Mouse (Mus musculus) natural killer cell, adult 2 months (primary cell): ENCODE results near the gene Gimap3.

Experiments
- DNase-seq, 2 experiments: peaks; one replicate each; pipeline ENCODE4 v3.0.0; 2022; ENCODE audit warnings: low spot score in 2 of 2

The Gimap3 gene

DNA sequence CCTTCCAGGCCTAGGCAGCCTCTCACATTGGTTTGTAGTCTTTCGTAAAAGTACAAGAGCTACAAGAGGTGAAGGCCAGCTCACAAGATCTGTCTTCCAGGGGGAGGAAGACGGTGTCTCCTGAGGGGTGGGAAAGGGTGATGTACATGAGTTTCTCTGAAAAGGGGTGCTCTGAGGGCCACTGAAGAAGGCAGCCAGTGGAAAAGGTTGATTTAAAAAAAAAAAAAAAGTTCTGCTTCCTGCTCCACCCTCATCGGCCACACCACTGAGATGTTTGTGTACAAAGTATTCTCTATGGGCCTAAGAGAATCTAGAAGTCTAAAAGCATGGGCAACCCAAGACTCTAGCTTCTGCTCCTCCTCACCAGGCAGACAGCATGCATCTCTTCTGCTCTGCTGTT lies at the start of gene Gimap3:
Gene Gimap3 (minus strand): TSS at position 156 of the 400 bp plus-strand sequence.
- DNase-seq: peak; percentile 45 to 51

DNA sequence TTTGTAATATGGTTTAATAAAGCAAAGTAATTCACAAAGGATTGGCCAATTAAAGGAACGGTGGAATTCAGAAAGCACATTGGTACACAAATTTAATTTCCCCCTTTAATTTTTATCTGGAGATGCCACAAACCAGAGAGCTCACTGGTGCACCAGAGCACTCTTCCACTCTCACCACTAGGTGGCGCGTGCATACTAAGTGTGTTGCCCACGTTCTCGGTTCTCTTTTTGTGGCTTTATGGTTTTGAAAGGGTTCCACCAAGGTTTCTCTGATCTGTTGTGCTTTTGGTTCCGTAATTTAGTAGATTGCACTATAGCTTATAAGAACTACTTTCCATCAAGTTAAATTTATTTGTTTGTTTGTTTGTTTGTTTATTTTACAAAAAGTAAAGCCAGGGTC lies 47.2 kb upstream of the Gimap3 start:
- peak; percentile 62 to 76 for DNase-seq

DNA sequence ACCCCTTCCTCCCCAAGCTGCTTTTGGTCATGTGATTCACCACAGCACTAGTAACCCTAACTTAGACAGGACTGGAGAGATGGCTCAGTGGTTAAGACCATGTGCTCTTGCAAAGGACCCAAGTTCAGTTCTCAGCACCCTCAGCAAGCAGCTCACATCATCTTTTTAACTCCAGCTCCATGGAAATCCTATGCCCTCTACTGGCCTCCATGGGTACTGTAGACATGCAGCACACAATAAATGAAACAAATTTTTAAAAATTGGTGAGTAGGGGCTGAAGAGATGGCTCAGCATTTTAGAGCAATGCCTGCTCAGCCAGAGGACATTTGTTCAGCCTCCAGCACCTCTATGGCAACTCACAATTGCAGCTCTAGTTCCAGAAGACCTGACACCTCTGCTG lies 44.4 kb upstream of the Gimap3 start:
- DNase-seq: no peak

DNA sequence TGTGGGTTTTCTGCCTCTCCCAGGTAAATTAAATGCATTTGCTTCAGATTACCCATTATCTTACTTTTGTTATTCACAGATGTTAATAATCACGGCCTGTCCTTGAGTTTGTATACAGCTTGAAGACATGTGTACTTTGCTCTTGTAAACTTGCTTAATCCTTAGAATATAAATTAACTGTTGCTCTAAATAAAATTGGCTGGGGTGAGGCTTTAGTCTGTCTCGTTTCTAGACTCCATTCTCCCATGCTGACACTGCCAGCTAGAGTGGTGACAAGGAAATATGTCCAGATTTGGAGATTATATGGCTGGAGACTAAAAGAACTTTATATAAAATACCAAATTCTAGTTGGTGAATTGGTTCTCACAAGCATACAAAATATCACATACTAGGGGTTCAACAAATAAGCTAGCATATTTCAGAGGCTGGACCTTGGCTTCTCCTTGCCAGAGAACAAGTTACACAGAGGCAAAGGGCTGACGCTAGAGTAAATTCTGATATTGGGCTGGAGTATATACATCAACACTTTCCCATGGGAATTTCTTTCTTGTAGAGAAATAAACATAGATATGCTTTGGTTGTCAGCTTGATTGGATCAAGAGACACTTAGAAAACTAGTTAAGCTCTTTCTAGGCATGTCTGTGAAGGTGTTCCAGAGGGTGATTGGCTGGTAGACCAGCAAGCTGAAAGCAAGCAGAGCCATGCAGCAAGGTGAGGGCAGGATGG lies 39.0 kb upstream of the Gimap3 start:
- DNase-seq: no peak

DNA sequence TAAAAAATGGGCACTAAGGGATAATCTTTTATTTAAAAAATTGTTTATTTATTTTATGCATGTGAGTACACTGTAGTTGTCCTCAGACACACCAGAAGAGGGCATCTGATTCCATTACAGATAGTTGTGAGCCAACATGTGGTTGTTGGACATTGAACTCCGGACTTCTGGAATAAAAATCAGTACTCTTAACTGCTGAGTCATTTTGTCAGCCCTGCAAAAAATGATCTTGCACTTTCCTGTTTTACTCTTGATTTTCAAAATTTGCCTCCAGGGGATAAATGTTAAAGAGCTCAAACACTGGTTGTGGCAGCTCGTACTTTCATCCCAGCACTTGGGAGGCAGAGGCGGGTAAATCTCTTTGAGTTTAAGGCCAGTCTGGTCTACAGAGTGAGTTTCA lies 36.1 kb upstream of the Gimap3 start:
- DNase-seq: no peak

DNA sequence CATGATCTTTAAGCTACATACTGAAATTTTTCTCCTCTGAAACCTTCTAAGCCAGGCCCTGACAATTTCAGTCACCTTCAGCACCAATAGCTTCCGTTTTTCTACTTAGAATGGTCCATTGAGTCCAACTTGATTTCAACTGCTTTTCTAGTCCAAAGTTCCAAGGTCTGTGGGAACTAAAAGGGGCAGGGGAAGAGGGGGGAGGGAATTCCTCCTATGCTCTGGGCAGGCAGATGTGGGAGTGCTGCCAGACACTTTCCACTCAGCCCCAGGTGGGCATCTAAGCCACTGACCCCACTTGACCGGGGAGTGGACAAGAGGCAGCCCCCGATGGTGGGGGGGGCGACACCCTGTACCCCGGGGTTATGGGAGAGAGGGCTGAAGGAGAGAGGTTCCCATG lies 33.7 kb upstream of the Gimap3 start:
- DNase-seq: no peak

DNA sequence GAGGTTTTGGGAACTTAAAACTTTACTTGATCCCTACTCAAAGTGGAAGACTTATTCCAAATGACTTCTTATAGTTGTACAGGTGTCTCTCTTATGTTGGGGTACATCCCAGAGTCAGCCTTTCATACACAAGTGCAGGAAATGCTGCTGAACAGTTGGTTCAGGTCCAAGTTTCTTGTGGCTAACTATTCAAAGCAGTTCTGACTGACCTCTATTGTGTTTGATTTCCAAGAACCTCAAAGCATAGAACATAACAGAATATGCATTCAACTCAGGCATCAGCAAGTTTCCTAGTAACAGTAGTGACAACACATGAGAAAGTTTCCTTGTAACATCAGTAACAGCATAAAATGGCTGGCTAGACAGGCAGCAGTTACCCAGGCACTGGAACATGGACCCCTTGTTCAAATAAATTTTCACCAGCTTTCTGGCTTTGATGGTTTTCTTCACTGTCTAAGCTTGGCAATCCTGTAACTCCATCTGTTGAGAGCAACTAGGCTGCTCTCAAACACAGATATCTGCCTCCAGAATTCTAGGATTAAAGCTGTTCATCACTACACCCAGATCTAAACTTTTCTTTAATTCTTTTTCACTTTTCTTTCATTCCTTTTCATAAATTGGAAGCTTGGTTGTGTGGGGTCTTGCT lies 32.9 kb upstream of the Gimap3 start:
- DNase-seq: peak in 1 of 2 experiments; percentile 27

DNA sequence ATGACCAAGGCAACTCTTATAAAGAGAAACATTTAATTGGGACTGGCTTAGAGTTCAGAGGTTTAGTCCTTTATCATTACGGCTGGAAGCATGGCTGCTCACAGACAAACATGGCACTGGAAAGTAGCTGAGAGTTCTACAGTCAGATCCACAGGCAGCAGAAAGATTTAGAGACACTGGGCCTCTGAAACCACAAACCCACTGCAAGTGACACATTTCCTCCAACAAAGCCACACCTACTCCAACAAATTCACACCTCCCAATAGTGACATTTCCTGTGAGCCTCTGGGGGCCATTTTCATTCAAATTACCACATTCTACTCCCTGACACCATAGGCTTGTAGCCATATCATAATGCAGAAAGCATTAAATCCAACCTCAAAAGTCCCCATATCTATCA lies 31.2 kb upstream of the Gimap3 start:
- DNase-seq: peak; percentile 70 to 87

DNA sequence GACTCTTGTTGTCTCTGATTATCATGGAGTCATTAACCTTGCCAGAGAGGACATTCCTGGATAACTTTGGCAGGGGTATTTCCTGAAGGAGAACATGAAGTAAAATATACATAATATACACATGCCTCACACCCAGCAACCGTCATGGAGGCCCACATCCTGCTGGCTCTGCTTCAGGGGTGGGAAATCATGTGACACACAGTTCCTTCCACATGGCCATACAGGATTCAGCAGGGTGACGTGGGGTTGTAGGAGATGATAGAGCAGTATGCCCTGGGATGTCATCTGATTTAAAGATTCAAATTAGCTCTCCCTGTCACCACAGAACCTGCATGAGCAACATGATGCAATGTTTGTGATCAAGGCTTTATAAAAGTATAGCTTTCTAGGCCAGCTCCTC lies 17.2 kb upstream of the Gimap3 start:
- DNase-seq: no peak

DNA sequence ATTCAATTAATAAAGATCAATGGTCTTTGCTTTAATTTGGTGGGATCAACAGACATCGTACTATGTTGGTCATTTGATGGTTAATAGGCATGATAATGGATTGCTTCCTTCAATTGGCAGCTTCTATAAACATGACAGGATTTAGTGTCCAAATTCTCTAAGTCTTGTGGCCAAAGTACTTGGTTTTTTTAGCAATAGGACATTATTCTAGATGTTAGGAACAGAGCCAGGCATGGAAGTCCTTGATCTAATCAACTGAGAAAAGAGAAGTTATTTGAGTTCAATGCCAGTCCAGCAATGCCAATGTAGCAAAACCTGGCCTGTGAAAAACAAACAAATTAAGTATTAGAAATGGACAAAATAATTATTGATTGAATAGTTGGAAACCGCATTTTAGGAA lies 14.9 kb upstream of the Gimap3 start:
- no peak for DNase-seq

DNA sequence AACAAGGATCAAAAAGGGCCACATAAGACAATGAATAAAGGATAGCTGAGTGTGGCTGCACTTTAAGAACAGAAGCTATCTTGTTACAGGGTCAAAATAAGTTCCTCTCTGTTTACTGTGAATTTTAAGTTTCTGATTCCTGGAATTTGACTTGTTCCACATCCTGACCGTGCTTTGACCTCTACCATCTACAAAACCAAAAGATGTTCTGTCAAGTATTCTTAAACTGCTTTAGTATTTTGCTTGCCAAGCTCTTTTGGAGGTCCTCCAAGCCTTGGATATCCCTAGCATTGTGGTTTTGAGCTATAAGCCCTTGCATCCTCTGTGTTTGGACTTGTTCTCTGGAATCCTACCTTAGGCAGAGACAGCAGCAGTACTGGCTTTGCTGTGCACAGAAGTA lies 14.5 kb upstream of the Gimap3 start:
- no peak for DNase-seq

DNA sequence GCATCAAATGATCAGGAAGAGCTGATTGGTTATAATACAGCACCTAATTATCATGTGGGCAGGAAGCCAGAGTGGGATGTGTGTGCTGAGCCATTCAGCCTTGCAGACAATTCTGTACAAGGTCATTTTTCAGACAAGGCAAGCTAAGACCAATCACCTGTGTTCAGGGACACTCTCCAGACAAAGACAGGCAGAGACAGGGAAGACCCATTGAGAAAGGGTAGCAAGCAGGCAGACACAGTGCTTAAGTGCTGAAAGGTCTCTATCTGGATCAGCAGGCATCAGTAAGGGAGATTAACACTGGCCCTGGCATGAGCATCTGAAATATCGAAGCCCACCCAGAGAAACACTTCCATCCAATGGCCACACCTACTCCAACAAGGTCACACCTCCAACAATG lies 13.8 kb upstream of the Gimap3 start:
- DNase-seq: no peak

DNA sequence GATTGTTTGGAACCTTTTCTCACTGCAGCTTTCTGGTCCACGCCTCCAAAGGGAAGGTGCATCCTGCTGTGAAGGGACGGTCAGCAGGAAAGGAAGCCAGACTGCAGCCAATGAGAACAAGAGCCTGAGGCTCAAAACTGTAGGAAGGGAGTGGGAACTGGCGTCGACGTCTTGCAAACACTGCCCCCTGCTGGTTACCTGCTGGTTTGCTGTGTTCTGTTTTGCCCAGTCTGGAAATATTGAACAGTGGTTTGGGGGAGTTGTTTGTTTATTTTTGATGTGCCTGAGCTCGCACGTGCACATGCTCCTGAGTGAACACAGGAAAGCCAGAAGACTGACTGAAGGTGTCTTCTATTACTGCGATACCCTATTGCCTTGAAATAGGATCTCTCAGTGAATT lies 1.4 kb upstream of the Gimap3 start:
- peak; percentile 73 to 78 for DNase-seq

DNA sequence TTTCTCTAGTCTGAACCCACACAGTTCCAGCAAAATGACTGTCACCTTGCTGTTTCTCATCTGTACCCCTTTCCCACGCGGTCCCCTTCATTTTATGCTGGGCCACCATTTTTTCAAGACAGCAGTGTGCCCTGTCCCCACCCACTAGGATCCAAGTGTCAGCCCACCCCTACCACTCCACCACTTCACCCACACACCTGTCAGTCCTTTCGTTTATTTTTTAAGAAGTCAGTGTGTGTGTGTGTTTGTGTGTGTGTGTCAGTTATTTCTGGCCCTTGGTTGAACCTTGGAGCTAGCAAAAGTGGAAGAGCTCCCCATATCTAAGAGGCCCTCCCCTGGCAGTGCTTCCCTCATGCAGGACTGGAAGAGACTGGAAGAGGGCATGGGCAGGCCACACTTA lies 1.7 kb downstream of the Gimap3 start:
- DNase-seq: no peak

DNA sequence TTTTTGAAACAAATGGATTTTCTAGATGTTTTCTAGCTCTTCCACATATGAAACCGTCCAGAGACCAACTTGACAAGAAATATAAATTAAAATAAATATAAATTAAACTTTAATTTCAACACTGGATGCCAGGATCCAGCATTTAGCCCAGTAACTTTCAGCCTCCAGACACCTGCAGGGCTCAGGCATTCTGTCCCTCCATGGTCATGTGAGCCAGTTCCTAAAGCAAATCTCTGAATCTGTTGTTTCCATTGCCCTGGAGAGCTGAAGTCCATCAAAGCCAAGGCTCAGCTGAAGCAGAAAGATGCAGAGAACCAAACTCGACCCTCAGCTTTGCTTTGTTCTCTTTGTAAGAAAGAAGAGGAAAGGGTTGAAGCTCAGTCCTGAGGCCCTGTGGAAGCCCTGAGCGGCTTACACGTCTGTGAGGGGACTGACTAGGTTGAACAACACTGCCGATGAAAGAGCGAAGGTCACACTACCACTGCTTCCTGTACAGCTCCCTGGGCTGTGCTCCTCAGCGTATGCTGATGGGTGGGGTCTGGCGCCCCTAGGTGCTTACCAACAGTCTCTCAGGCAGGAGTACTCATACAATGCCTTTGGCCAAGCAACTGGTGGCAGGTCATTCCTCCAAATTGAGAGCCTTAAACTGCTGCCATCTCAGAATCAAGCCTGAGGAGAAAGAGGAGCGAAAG lies 2.3 kb downstream of the Gimap3 start:
- DNase-seq: peak; percentile 57 to 58

DNA sequence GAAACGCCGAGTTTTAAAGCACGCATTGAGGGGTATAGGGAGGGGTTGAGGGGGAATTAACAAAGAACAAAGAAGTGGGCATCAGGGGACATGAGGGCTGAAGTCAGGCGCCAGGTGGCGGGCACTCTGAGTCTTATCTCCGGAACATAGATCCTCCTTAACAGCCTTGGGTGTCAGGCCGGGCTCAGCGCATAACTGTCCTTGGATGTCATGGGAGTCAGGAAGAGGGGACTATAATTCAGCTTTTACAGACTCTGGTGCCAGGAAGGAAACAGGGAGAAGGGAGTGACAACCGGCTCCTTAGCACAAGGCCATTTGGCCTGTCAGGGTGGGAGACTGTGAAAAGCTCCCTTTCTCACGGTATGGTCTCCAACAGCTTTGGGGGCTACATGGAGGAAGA lies 6.2 kb downstream of the Gimap3 start:
- no peak for DNase-seq

DNA sequence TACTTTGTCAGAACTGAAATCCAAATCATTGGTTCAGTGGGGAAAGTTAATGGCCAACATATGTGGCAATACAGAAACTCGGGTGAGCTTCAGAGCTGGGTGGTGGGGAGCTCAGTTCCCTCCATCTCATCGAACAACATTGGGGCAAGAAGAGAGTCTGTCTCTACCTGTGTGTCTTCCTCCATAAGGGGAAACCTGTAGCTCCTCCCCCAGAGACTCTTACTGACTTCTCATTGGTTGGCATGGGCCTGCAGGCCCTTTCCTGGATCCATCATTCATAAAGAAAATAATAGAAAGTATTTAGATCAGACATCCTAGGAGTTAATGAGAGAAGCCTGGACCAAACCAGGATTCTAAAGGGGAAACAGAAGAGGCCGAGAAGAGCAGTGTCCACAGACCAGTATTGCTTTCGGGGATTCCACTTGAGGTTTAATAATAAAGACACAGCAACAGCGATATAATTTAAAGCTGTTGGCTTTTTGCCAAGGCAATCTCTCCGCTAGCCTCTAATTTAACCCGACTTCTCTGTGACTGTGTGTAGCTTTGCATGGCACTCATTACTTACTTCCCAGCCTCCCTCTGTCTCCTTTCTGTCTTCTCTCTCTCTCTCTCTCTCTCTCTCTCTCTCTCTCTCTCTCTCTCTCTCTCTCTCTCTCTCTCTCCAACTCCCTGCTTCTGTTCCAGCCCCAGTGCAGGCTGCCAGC lies 6.9 kb downstream of the Gimap3 start:
- DNase-seq: no peak

DNA sequence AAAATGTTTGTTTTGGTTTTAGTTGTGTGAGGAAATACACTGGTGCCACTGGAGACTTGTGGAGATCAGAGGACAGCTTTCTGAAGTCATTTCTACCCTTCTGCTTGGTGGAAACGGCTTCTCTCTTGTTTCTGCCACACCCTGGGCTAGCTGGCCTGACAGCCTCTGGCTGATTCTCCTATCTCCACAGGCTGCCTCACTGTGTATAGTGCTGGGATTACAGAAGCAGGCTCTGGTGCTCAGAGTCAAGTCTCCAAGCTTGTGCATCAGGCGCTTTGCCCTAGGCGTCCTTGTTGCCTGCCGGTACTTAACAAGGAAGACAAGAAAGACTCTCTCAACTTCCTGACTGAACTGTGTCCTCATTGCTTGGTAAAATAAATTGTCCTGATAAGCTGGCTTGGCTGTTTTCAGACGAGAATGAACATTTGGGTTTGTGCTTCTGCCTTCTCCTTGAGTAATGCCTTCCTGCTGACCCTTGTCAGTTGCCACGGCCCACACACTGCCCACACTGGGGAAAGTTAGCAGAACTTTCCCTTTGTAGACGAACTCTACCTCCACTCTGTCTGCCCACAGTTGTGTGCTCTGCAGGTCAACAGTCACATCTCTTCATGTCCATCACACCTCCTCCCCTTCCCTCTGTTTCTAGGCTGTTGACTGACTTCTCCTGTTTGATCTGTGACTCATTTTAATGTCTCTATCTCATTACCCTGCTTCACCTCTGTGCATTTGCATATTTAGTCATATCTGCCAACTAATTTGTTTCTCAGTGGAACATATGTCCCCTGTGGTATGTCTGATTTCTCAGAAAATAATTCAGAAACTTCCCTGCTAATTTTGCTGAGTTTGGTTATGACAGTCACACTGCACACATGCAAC lies 23.3 kb downstream of the Gimap3 start:
- DNase-seq: peak in 1 of 2 experiments; percentile 75

DNA sequence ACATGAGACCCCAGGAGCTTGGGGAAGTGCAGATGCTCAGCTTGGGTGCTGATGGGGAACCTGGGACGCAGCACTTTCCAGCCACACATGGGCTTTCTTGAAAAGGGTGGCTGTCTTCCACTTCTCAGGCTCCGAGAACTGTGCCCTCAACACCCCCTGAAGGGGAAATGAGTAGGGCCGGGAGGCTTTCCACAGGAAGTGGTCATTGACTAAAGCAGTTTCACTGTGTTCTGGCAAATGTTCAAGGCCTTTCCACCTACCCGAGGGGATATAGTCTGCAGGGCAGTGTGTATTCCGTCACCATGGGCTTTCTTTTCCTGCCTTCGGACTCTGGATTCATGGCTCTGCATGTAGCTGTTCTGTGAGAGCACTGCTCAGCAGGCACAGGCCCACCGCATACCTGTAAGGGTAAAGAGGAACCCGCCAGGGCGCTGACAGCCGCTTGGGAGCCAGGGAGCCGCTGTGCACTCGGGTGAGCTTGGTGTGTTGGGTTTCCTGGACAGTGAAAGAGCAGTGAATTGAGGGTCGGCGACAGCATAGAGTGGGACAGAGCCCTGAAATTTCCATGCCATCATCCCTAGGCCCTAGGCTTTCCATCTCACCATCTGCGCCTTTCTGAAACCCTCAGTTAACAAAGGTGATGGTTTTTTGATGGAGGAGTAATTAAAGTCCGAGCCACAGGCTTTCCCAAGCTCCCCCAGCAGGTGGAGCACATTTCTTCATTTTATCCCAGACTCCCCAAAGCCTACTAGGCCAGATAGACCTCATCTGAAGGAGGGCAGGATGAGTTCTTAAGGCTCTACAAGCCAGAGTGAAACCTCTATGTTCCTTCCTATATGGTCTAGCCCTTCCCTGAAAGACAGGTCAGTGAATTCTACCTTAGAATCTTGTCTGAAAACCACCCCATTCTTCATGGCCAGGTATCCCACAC lies 24.4 kb downstream of the Gimap3 start, which contains the start of gene Gimap5:
Gene Gimap5 (plus strand): TSS at position 239 of the 931 bp plus-strand sequence.
- DNase-seq: peak; percentile 80 to 85

DNA sequence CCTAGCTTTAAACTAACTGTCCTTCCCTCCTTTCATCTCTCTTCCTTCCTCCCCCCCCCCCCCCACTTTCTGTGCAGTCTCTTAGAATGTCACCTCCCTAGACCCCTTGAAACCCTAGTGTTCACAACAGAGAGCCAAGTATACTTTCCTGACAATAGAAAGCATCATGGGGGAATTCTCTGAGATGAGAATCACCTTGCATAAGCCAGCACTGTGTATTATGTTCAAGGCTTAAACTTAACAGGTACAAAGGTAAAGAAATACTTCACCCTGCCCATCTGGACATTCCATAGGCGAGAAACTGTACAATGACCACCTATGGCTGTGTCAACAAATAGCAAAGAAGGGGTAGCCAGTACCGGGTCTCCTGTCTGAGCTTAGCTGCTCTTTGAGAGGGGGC lies 25.2 kb downstream of the Gimap3 start:
- DNase-seq: no peak
